13 mouse cellular contexts compared by ENCODE assay signal in the genomic region with DNA sequence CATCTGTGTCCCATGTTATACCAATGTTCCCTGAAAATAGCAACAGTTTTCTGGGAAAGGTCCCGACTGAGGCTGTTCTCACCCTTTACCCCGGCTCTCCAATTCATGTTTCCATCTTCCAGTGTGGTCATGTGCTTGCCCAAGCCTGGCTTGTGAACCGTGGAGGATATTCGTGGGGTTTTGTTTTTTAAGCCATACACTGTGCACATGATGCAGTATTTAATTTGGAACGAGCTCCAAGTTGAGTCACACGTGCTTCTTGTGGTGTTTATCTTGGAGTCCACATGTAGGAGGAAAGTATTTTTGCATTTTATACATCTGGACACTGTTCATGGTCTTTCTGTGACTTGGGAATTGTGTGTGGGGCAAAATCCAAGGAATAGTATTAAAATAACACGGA. TPM values are rescaled to one million over a fixed set of nuclear protein-coding genes. Genes with fewer than 3 reads are reported as not detected.
DNase-seq lines count a peak whose midpoint lies in the region; ATAC-seq and TF ChIP-seq lines count a peak whose summit lies in the region.
"Had no signal": no experiment of that assay in that cellular context is flagged by ENCODE, and none has a peak within 500 bp of the region (broad histone marks: within the 10 kb centered on the region; RNA-seq: fewer than 3 reads in every experiment).

No protein-coding gene starts in this region.

- no peaks in the 10 kb centered on the region for H3K27me3 ChIP-seq in liver, postnatal 0 days (ENCODE audit: insufficient read depth, low read length)
- no peaks in the 10 kb centered on the region for H3K27me3 ChIP-seq in liver, embryonic 12.5 days (replicated peaks)
- H3K27me3 ChIP-seq in heart, embryonic 16.5 days (ENCODE audit: control insufficient read depth, insufficient read depth, low read length): no peaks in the 10 kb centered on the region
- H3K27me3 ChIP-seq in stomach, embryonic 15.5 days (replicated peaks): no peaks in the 10 kb centered on the region
- no peaks in the 10 kb centered on the region for H3K27me3 ChIP-seq in intestine, postnatal 0 days (replicated peaks; ENCODE audit: control insufficient read depth, insufficient read depth, low read length)
- H3K27me3 ChIP-seq: midbrain, embryonic 12.5 days; neural tube, embryonic 15.5 days had no signal

- no peak for ATAC-seq in liver, postnatal 0 days
- ATAC-seq in liver, embryonic 12.5 days: no peak
- ATAC-seq in heart, embryonic 16.5 days (replicated peaks; ENCODE audit: extremely low read depth, insufficient read depth, low FRiP score): peak; percentile 64; the same call in 1 of the 2 replicates
- no peak for ATAC-seq in stomach, embryonic 15.5 days (ENCODE audit: insufficient read depth, low FRiP score, low read depth)
- ATAC-seq in intestine, postnatal 0 days: no peak
- ATAC-seq: forebrain, embryonic 16.5 days had no signal

- 58% methylated on average over 7 of the region's 7 CpGs for WGBS in liver, postnatal 0 days (ENCODE audit: insufficient replicate concordance)
- WGBS in liver, embryonic 12.5 days (ENCODE audit: insufficient replicate concordance): 65% methylated on average over 7 of the region's 7 CpGs
- 53% methylated on average over 7 of the region's 7 CpGs for WGBS in heart, embryonic 16.5 days
- 46% methylated on average over 7 of the region's 7 CpGs for WGBS in stomach, embryonic 15.5 days
- WGBS in intestine, postnatal 0 days: 66% methylated on average over 7 of the region's 7 CpGs

- 0 out of 2 replicates have a peak overlapping the region, but pooled peaks have one; percentile 7 for H3K27ac ChIP-seq in liver, postnatal 0 days (ENCODE audit: low read depth)
- H3K27ac ChIP-seq in liver, embryonic 12.5 days: no peak overlapping the region
- H3K27ac ChIP-seq in heart, embryonic 16.5 days (ENCODE audit: low read length): peak overlapping the region; percentile 52
- H3K27ac ChIP-seq in stomach, embryonic 15.5 days: peak overlapping the region; percentile 32
- no peak overlapping the region for H3K27ac ChIP-seq in intestine, postnatal 0 days (ENCODE audit: low read depth, low read length)
- H3K27ac ChIP-seq: midbrain, embryonic 12.5 days had no signal

- peaks cover 32% of the 10 kb centered on the region for H3K4me1 ChIP-seq in liver, postnatal 0 days (ENCODE audit: insufficient read depth)
- peaks cover 31% of the 10 kb centered on the region for H3K4me1 ChIP-seq in liver, embryonic 12.5 days
- H3K4me1 ChIP-seq in heart, embryonic 16.5 days (ENCODE audit: control insufficient read depth, insufficient read depth, low read length): peaks cover 23% of the 10 kb centered on the region
- H3K4me1 ChIP-seq in stomach, embryonic 15.5 days: peaks cover 14% of the 10 kb centered on the region; the same call in 1 of the 2 replicates
- H3K4me1 ChIP-seq in intestine, postnatal 0 days (replicated peaks; ENCODE audit: control insufficient read depth, insufficient read depth, low read length): no peaks in the 10 kb centered on the region

- TF ChIP-seq CTCF in liver, postnatal 0 days (IDR thresholded peaks at IDR 0.05; ENCODE audit: low read depth): no peak
- no peak for TF ChIP-seq CTCF in intestine, postnatal 0 days (IDR thresholded peaks at IDR 0.05; ENCODE audit: low read depth)

- no peaks in the 10 kb centered on the region for H3K36me3 ChIP-seq in liver, postnatal 0 days (replicated peaks; ENCODE audit: insufficient read depth, low read length)
- H3K36me3 ChIP-seq in liver, embryonic 12.5 days: no peaks in the 10 kb centered on the region
- no peaks in the 10 kb centered on the region for H3K36me3 ChIP-seq in heart, embryonic 16.5 days (ENCODE audit: control insufficient read depth, insufficient read depth)
- no peaks in the 10 kb centered on the region for H3K36me3 ChIP-seq in stomach, embryonic 15.5 days
- no peaks in the 10 kb centered on the region for H3K36me3 ChIP-seq in intestine, postnatal 0 days (ENCODE audit: control insufficient read depth, insufficient read depth)
- H3K36me3 ChIP-seq: midbrain, embryonic 12.5 days; neural tube, embryonic 15.5 days had no signal

- TF ChIP-seq EP300 in liver, postnatal 0 days (IDR thresholded peaks at IDR 0.05; ENCODE audit: low read depth): no peak

- H3K4me2 ChIP-seq in liver, postnatal 0 days (ENCODE audit: low read depth, low read length): no peak overlapping the region
- no peak overlapping the region for H3K4me2 ChIP-seq in liver, embryonic 12.5 days
- no peak overlapping the region for H3K4me2 ChIP-seq in heart, embryonic 16.5 days (ENCODE audit: low read depth, low read length)
- H3K4me2 ChIP-seq in stomach, embryonic 15.5 days: no peak overlapping the region
- no peak overlapping the region for H3K4me2 ChIP-seq in intestine, postnatal 0 days (replicated peaks; ENCODE audit: low read depth)
- H3K4me2 ChIP-seq: midbrain, embryonic 12.5 days; neural tube, embryonic 15.5 days had no signal

- H3K9me3 ChIP-seq in liver, postnatal 0 days (ENCODE audit: low read length): no peaks in the 10 kb centered on the region
- no peaks in the 10 kb centered on the region for H3K9me3 ChIP-seq in liver, embryonic 12.5 days (replicated peaks)
- H3K9me3 ChIP-seq in heart, embryonic 16.5 days (replicated peaks; ENCODE audit: control insufficient read depth, low read length): no peaks in the 10 kb centered on the region
- H3K9me3 ChIP-seq in stomach, embryonic 15.5 days: no peaks in the 10 kb centered on the region
- H3K9me3 ChIP-seq in intestine, postnatal 0 days (ENCODE audit: control insufficient read depth): no peaks in the 10 kb centered on the region
- H3K9me3 ChIP-seq: midbrain, embryonic 12.5 days; neural tube, embryonic 15.5 days had no signal

- H3K9ac ChIP-seq in liver, postnatal 0 days (replicated peaks): no peak overlapping the region
- no peak overlapping the region for H3K9ac ChIP-seq in liver, embryonic 12.5 days
- H3K9ac ChIP-seq in heart, embryonic 16.5 days (ENCODE audit: low read length): no peak overlapping the region
- H3K9ac ChIP-seq in stomach, embryonic 15.5 days: no peak overlapping the region
- no peak overlapping the region for H3K9ac ChIP-seq in intestine, postnatal 0 days (ENCODE audit: low read depth, low read length)
- H3K9ac ChIP-seq: midbrain, embryonic 12.5 days; neural tube, embryonic 15.5 days had no signal

- no peak overlapping the region for H3K4me3 ChIP-seq in liver, postnatal 0 days (ENCODE audit: low read depth, low read length)
- no peak overlapping the region for H3K4me3 ChIP-seq in liver, embryonic 12.5 days
- no peak overlapping the region for H3K4me3 ChIP-seq in heart, embryonic 16.5 days (ENCODE audit: low read length)
- H3K4me3 ChIP-seq in stomach, embryonic 15.5 days (replicated peaks): no peak overlapping the region
- no peak overlapping the region for H3K4me3 ChIP-seq in intestine, postnatal 0 days (ENCODE audit: low read depth, low read length)
- H3K4me3 ChIP-seq: midbrain, embryonic 12.5 days; neural tube, embryonic 15.5 days had no signal

- no peak for DNase-seq in liver, postnatal 0 days
- DNase-seq in kidney, postnatal 14 days: peak; percentile 45
- no peak for DNase-seq in cerebellum, postnatal 14 days
- no peak for DNase-seq in layer of hippocampus, adult 18-20 months (ENCODE audit: low spot score in 2 of 2)
- DNase-seq: liver; thymus, postnatal 14 days had no signal

RNA-seq across cellular contexts. Expression of gene Rad51b, which starts 57.5 kb away (rescaled TPM):
- polyA plus RNA-seq in liver, postnatal 0 days (2015; fragmentation: Nextera tagmentation; extraction: Ambion mirVana): 2.5 TPM in 2 replicates
- polyA plus RNA-seq in liver, embryonic 12.5 days (2016; fragmentation: Nextera tagmentation; extraction: Ambion mirVana): 5.3 and 7.5 TPM in 2 replicates
- 5.0 and 5.3 TPM in 2 replicates for polyA plus RNA-seq in heart, embryonic 16.5 days (2015; fragmentation: Nextera tagmentation; extraction: Ambion mirVana)
- 8.3 and 8.7 TPM in 2 replicates for polyA plus RNA-seq in stomach, embryonic 15.5 days (2015; fragmentation: Nextera tagmentation; extraction: Ambion mirVana)
- 1.3 and 1.9 TPM in 2 replicates for polyA plus RNA-seq in intestine, postnatal 0 days (2015; fragmentation: Nextera tagmentation; extraction: Ambion mirVana)
- total RNA-seq in layer of hippocampus, adult 18-20 months (2021): under 1 TPM in 1 of 2 experiments, not detected in 1; 0.17 TPM

RNA-seq across cellular contexts. Expression of gene Zfyve26, which starts 58.5 kb away (rescaled TPM):
- polyA plus RNA-seq in liver, postnatal 0 days (2015; fragmentation: Nextera tagmentation; extraction: Ambion mirVana): 4.2 and 4.8 TPM in 2 replicates
- 10.6 and 11.1 TPM in 2 replicates for polyA plus RNA-seq in liver, embryonic 12.5 days (2016; fragmentation: Nextera tagmentation; extraction: Ambion mirVana)
- polyA plus RNA-seq in heart, embryonic 16.5 days (2015; fragmentation: Nextera tagmentation; extraction: Ambion mirVana): 8.7 and 9.2 TPM in 2 replicates
- 12.0 and 14.1 TPM in 2 replicates for polyA plus RNA-seq in stomach, embryonic 15.5 days (2015; fragmentation: Nextera tagmentation; extraction: Ambion mirVana)
- 7.9 and 10.1 TPM in 2 replicates for polyA plus RNA-seq in intestine, postnatal 0 days (2015; fragmentation: Nextera tagmentation; extraction: Ambion mirVana)
- 10 to 100 TPM; 32.7 to 33.6 TPM for total RNA-seq in layer of hippocampus, adult 18-20 months (2021)

Comparison
In these comparisons a context has a peak if more than half of its experiments do, and no peak if none do; other contexts are left out.
1. H3K27ac ChIP-seq: peak in liver, postnatal 0 days (single experiment), heart, embryonic 16.5 days (single experiment) and stomach, embryonic 15.5 days (single experiment); none in liver, embryonic 12.5 days (single experiment) and intestine, postnatal 0 days (single experiment).